Mouse (Mus musculus) midbrain, postnatal 0 days (tissue): ENCODE data around the gene Fnbp4. TPM values are rescaled to one million over a fixed set of nuclear protein-coding genes. Genes with fewer than 3 reads are reported as not detected.

ENCODE experiments used
- ATAC-seq: fragments of 200-750 bp; cut with Nextera tagmentation; 2 replicates; pipeline ENCODE4 v1.8.0; 2017; ENCODE audit warnings: moderate number of reproducible peaks, mild to moderate bottlenecking, moderate TSS enrichment, moderate library complexity; ENCODE audit not compliant: low FRiP score
- DNase-seq: peaks from one replicate; pipeline ENCODE4 v3.0.0-alpha.2; 2015; ENCODE audit warnings: low spot score
- H3K27ac ChIP-seq: fragments of 300-500 bp; sonication (generic); 2 replicates; pipeline ENCODE4 v1.5.1; 2014; ENCODE audit warnings: low read depth, mild to moderate bottlenecking, low read length, mixed read lengths
- H3K27me3 ChIP-seq: fragments of 300-500 bp; sonication (generic); 2 replicates; pipeline ENCODE4 v1.6.1; 2014; ENCODE audit warnings: low read length, control low read depth, mixed read lengths; ENCODE audit not compliant: insufficient read depth
- H3K36me3 ChIP-seq: fragments of 300-500 bp; sonication (generic); 2 replicates; pipeline ENCODE4 v1.6.1; 2014; ENCODE audit warnings: low read length, control low read depth, mixed read lengths; ENCODE audit not compliant: insufficient read depth
- H3K4me1 ChIP-seq: fragments of 300-500 bp; sonication (generic); 2 replicates; pipeline ENCODE4 v1.6.1; 2014; ENCODE audit warnings: mild to moderate bottlenecking, control low read depth, antibody characterized with exemption, low read length, mixed read lengths; ENCODE audit not compliant: insufficient read depth
- H3K4me2 ChIP-seq: fragments of 300-500 bp; sonication (generic); 2 replicates; pipeline ENCODE4 v1.6.1; 2014; ENCODE audit warnings: low read depth, mild to moderate bottlenecking, low read length, mixed read lengths; ENCODE audit not compliant: poor library complexity, severe bottlenecking
- H3K4me3 ChIP-seq: fragments of 300-500 bp; sonication (generic); 2 replicates; pipeline ENCODE4 v1.5.1; 2014; ENCODE audit warnings: low read depth, mild to moderate bottlenecking, low read length, moderate library complexity
- H3K9ac ChIP-seq: fragments of 300-500 bp; sonication (generic); replicated peaks from 2 replicates; pipeline ENCODE4 v1.6.1; 2014; ENCODE audit warnings: mild to moderate bottlenecking, low read length, moderate library complexity, mixed read lengths; ENCODE audit not compliant: poor library complexity, severe bottlenecking
- H3K9me3 ChIP-seq: fragments of 300-500 bp; sonication (generic); 2 replicates; pipeline ENCODE4 v1.6.1; 2016; ENCODE audit warnings: low read length, control low read depth
- CTCF ChIP-seq: IDR thresholded peaks from 2 replicates; pipeline ENCODE4 v1.5.1; 2016; ENCODE audit warnings: antibody characterized with exemption, mild to moderate bottlenecking
- WGBS: fragments of 180-500 bp; shearing (Covaris S2); extraction: QIAGEN DNeasy Blood & Tissue Kit; methylation state at CpG from one replicate; pipeline ENCODE4 v1.1.7; 2014; 5-methylcytosine and 5-hydroxymethylcytosine counted together
- polyA plus RNA-seq: library from polyadenylated mRNA; unstranded; fragments of >200 nt; fragmentation: Nextera tagmentation; extraction: Ambion mirVana; gene quantifications from 2 replicates; pipeline ENCODE4 v1.2.1, GENCODE M21; 2015
- total RNA-seq: library from RNA; depleted of rRNA; stranded (reverse); fragments of >200 nt; gene quantifications from 2 replicates; pipeline ENCODE4 v1.2.3, GENCODE M21; 2014

Gene Fnbp4
- total and polyA plus RNA-seq, 2 experiments from 2014 or later = 60.3 to 71.0 TPM

GRCm38 (mm10) chr2:90745740-90746537 lies 769 bp downstream of the Fnbp4 start:
- H3K4me3 ChIP-seq = peak overlapping the region; percentile 59
- no peak for TF ChIP-seq CTCF
- peak overlapping the region; percentile 96 for H3K27ac ChIP-seq
- H3K4me2 ChIP-seq = peak overlapping the region; percentile 67
- peaks cover 3% of the 10 kb centered on the region; the same call in 1 of the 2 replicates for H3K36me3 ChIP-seq
- no peaks in the 10 kb centered on the region for H3K9me3 ChIP-seq
- no peaks in the 10 kb centered on the region for H3K27me3 ChIP-seq
- H3K4me1 ChIP-seq = peaks cover 2% of the 10 kb centered on the region; the same call in 1 of the 2 replicates
- H3K9ac ChIP-seq = peak overlapping the region; percentile 83
- peak; percentile 70 for ATAC-seq
- peak; percentile 43 for DNase-seq
- 2% methylated on average over 51 of the region's 54 CpGs for WGBS

GRCm38 (mm10) chr2:90746538-90746865 lies 1.3 kb downstream of the Fnbp4 start:
- WGBS = 5% methylated on average over 4 of the region's 4 CpGs

DNA sequence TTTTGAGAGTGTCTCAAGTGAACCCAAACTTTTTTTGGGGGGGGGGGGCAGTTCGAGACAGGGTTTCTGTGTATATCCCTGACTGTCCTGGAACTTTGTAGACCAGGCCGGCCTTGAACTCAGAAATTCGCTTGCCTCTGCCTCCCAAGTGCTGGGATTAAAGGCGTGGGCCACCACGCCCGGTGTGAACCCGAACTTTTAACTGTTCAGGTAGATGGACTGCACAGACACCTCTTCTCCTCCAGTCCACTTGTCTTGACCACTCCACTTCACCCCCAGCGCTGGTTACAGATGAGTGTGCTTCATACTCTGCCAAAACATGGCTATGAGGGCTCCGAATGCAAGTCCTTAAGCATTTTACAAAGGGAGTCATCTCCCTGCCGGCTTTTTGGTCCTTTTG lies 2.0 kb downstream of the Fnbp4 start:
- Histone ChIP-seq H3K36me3 (peaks cover 9% of the 10 kb centered on the region), H3K4me2 (peak overlapping the region; percentile 67), H3K27ac (no peak overlapping the region), H3K4me3 (peak overlapping the region; percentile 59; the same call in 1 of the 2 replicates), H3K9me3 (no peaks in the 10 kb centered on the region), H3K4me1 (peaks cover 2% of the 10 kb centered on the region; the same call in 1 of the 2 replicates), H3K9ac (no peak overlapping the region), H3K27me3 (no peaks in the 10 kb centered on the region)
- TF ChIP-seq CTCF = no peak
- DNase-seq (no peak), ATAC-seq (no peak)
- 90% methylated on average over 10 of the region's 10 CpGs for WGBS

More at GRCm38 (mm10) chr2:90746538-90746865, 1.3 kb downstream of the Fnbp4 start:
- Histone ChIP-seq H3K36me3 (peaks cover 9% of the 10 kb centered on the region), H3K4me1 (peaks cover 2% of the 10 kb centered on the region; the same call in 1 of the 2 replicates), H3K27ac (peak overlapping the region; percentile 96), H3K9ac (peak overlapping the region; percentile 83), H3K9me3 (no peaks in the 10 kb centered on the region), H3K27me3 (no peaks in the 10 kb centered on the region), H3K4me3 (peak overlapping the region; percentile 59), H3K4me2 (peak overlapping the region; percentile 67)
- ATAC-seq (no peak), DNase-seq (peak; percentile 2)
- TF ChIP-seq CTCF = no peak

DNA sequence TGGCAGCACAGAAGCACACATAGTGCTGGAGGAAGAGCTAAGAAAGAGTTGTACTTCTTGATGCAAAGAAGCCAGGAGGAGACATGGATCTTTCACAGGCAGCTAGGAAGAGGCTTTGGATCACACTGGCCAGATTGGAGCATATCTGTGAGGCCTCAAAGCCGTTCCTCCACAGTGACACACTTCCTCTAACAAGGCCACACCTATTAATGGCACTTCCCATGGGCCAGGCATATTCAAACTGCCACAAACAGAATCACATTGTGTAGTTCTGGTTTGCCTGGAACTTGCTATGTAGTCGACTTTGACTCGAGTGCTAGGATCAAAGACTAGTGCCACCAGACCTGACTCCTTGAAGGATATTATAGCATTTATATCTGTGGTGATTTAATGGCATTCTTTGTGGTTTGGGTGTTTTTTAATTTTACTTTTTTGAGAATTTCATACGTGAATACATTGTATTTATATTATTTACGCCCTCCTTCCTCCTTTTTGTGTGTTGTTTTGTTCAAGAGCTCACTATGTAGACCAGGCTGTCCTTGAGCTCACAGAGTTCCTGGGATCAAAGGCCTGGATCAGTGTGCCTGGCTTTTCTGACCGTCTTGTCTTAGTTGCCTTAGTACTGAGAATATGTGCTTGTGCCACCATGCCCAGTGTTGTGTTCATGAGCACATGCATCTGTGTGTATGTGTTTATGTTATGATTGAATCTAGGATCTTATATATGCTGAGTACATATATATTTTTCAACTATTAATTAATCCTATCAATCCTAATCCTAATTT lies 4.7 kb downstream of the Fnbp4 start:
- peaks cover 27% of the 10 kb centered on the region for H3K36me3 ChIP-seq
- 81% methylated on average over 6 of the region's 6 CpGs for WGBS
- peaks cover 2% of the 10 kb centered on the region; the same call in 1 of the 2 replicates for H3K4me1 ChIP-seq
- ATAC-seq (no peak), DNase-seq (no peak)
- no peak overlapping the region for H3K4me2 ChIP-seq
- no peak overlapping the region for H3K4me3 ChIP-seq
- H3K9me3 ChIP-seq = no peaks in the 10 kb centered on the region
- H3K27me3 ChIP-seq = no peaks in the 10 kb centered on the region
- no peak overlapping the region for H3K9ac ChIP-seq
- H3K27ac ChIP-seq = no peak overlapping the region
- TF ChIP-seq CTCF = no peak

DNA sequence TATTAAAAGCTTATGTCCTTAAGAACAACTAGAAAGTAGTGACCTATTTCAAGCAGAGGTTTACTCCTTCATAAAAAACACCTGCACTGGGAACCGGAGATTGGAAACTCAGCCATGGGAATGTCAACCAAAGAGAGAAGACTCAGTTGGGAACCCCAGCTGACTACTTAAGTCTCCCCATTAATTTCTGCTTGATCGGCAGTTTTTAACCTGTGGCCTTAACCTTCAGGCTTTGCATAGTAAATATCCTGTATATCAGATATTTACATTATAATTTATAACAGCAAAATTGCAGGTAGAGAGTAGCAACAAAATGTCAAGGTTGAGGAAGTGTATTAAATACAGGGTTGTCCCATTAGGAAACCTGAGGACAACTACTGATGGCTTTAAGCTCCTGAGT lies 8.4 kb downstream of the Fnbp4 start:
- DNase-seq (no peak), ATAC-seq (no peak)
- Histone ChIP-seq H3K9me3 (no peaks in the 10 kb centered on the region), H3K9ac (no peak overlapping the region), H3K27ac (no peak overlapping the region), H3K36me3 (peaks cover 47% of the 10 kb centered on the region), H3K4me2 (no peak overlapping the region), H3K4me3 (no peak overlapping the region), H3K4me1 (no peaks in the 10 kb centered on the region; the same call in 1 of the 2 replicates), H3K27me3 (no peaks in the 10 kb centered on the region)
- WGBS = 96% methylated on average over 2 of the region's 2 CpGs
- TF ChIP-seq CTCF = no peak

DNA sequence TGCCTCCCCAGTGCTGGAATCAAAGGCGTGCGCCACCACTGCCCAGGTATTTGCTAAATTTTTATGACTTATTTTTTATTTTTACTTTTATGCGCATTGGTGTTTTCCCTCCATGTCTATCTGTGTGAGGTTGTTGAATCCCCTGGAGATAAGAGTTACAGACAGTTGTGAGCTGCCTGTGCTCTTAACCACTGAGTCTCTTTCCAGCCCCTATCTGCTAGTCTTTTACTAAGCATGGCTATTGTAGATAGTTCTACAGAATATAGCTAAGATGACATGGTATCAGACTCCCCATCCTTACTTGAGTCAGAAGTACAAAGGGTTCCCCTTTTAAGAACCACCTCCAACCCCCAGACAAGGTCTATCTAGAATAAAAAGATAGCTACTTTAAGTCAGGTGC lies 9.0 kb downstream of the Fnbp4 start:
- Histone ChIP-seq H3K4me3 (no peak overlapping the region), H3K9me3 (no peaks in the 10 kb centered on the region), H3K4me1 (no peaks in the 10 kb centered on the region; the same call in 1 of the 2 replicates), H3K27ac (no peak overlapping the region), H3K36me3 (peaks cover 53% of the 10 kb centered on the region), H3K4me2 (no peak overlapping the region), H3K27me3 (no peaks in the 10 kb centered on the region), H3K9ac (no peak overlapping the region)
- no peak for TF ChIP-seq CTCF
- DNase-seq (no peak), ATAC-seq (no peak)
- 100% methylated on average over 3 of the region's 3 CpGs for WGBS
